Mouse (Mus musculus): ENCODE data around the gene Olfr310. TPM values are rescaled to one million over a fixed set of nuclear protein-coding genes. Genes with fewer than 3 reads are reported as not detected.

Gene Olfr310
- polyA plus RNA-seq (2015; fragmentation: Nextera tagmentation; extraction: Ambion mirVana): not detected in 2 replicates

GRCm38 (mm10) chr7:86277072-86277471 lies at the start of gene Olfr310:
Gene Olfr310 (minus strand): TSS chr7:86277172.
- Histone ChIP-seq H3K4me3 (replicated peaks) (no peak within 1 kb of the TSS), H3K9ac (no peak within 1 kb of the TSS), H3K27ac (no peak within 1 kb of the TSS), H3K4me2 (no peak within 1 kb of the TSS), H3K4me1 (no peaks in the 10 kb centered on the region), H3K9me3 (no peaks in the 10 kb centered on the region), H3K36me3 (no peaks in the 10 kb centered on the region), H3K27me3 (replicated peaks) (no peaks in the 10 kb centered on the region)
- WGBS: 88% methylated on average over 1 of the region's 1 CpGs
- no peak for ATAC-seq (ENCODE audit: insufficient read depth, low FRiP score, low read depth)

GRCm38 (mm10) chr7:86325530-86325929 lies 48.6 kb upstream of the Olfr310 start, which contains the start of gene Olfr308:
Gene Olfr308 (minus strand): TSS chr7:86325630.
- Histone ChIP-seq H3K36me3 (no peaks in the 10 kb centered on the region), H3K4me3 (replicated peaks) (no peak within 1 kb of the TSS), H3K27ac (no peak within 1 kb of the TSS), H3K9ac (no peak within 1 kb of the TSS), H3K27me3 (replicated peaks) (no peaks in the 10 kb centered on the region), H3K4me1 (no peaks in the 10 kb centered on the region), H3K4me2 (no peak within 1 kb of the TSS), H3K9me3 (no peaks in the 10 kb centered on the region)
- ATAC-seq (ENCODE audit: insufficient read depth, low FRiP score, low read depth): no peak

GRCm38 (mm10) chr7:86321323-86321722 lies 44.4 kb upstream of the Olfr310 start:
- 93% methylated on average over 2 of the region's 2 CpGs for WGBS
- Histone ChIP-seq H3K9ac (no peak overlapping the region), H3K27me3 (replicated peaks) (no peaks in the 10 kb centered on the region), H3K9me3 (no peaks in the 10 kb centered on the region), H3K4me2 (no peak overlapping the region), H3K27ac (no peak overlapping the region), H3K4me3 (replicated peaks) (no peak overlapping the region), H3K36me3 (no peaks in the 10 kb centered on the region), H3K4me1 (no peaks in the 10 kb centered on the region)
- no peak for ATAC-seq (ENCODE audit: insufficient read depth, low FRiP score, low read depth)

- Histone ChIP-seq H3K4me3 (replicated peaks) (no peak within 1 kb of the TSS), H3K4me1 (no peaks in the 10 kb centered on the region), H3K9me3 (no peaks in the 10 kb centered on the region), H3K27me3 (replicated peaks) (no peaks in the 10 kb centered on the region), H3K4me2 (no peak within 1 kb of the TSS), H3K9ac (no peak within 1 kb of the TSS), H3K36me3 (no peaks in the 10 kb centered on the region), H3K27ac (no peak within 1 kb of the TSS)
- no peak for ATAC-seq (ENCODE audit: insufficient read depth, low FRiP score, low read depth)
- 67% methylated on average over 2 of the region's 2 CpGs for WGBS
These were observed 36.6 kb upstream of the Olfr310 start, which contains the start of gene Olfr309 for GRCm38 (mm10) chr7:86313608-86314007. Gene Olfr309 (minus strand): TSS chr7:86313708.

GRCm38 (mm10) chr7:86246208-86246607 lies 30.8 kb downstream of the Olfr310 start, which contains the start of gene Vmn2r76:
Gene Vmn2r76 (minus strand): TSS chr7:86246308.
- H3K27ac ChIP-seq: no peak within 1 kb of the TSS
- H3K27me3 ChIP-seq (replicated peaks): no peaks in the 10 kb centered on the region
- no peak within 1 kb of the TSS for H3K4me3 ChIP-seq (replicated peaks)
- WGBS: 65% methylated on average over 1 of the region's 1 CpGs
- no peak within 1 kb of the TSS for H3K9ac ChIP-seq
- no peaks in the 10 kb centered on the region for H3K36me3 ChIP-seq
- no peaks in the 10 kb centered on the region for H3K9me3 ChIP-seq
- no peak for ATAC-seq (ENCODE audit: insufficient read depth, low FRiP score, low read depth)
- H3K4me1 ChIP-seq: no peaks in the 10 kb centered on the region
- H3K4me2 ChIP-seq: no peak within 1 kb of the TSS

Small RNA genes within 50 kb of the gene (microRNA-seq; reads per million reads assigned to microRNA genes)
- gene Gm23192: not detected

Other genes with a start within 250 kb of the Olfr310 start
- not detected in 2 replicates for gene Vmn2r75, start 105.4 kb downstream of the Olfr310 start, polyA plus RNA-seq (2015; fragmentation: Nextera tagmentation; extraction: Ambion mirVana)
- not detected in 2 replicates for gene Vmn2r76, start 30.9 kb downstream of the Olfr310 start, polyA plus RNA-seq (2015; fragmentation: Nextera tagmentation; extraction: Ambion mirVana)
- not detected in 2 replicates for gene Olfr309, start 36.5 kb upstream of the Olfr310 start, polyA plus RNA-seq (2015; fragmentation: Nextera tagmentation; extraction: Ambion mirVana)
- not detected in 2 replicates for gene Olfr308, start 48.5 kb upstream of the Olfr310 start, polyA plus RNA-seq (2015; fragmentation: Nextera tagmentation; extraction: Ambion mirVana)
- not detected in 2 replicates for gene Olfr307, start 60.4 kb upstream of the Olfr310 start, polyA plus RNA-seq (2015; fragmentation: Nextera tagmentation; extraction: Ambion mirVana)
- gene Olfr305, start 89.8 kb upstream of the Olfr310 start, polyA plus RNA-seq (2015; fragmentation: Nextera tagmentation; extraction: Ambion mirVana): not detected in 2 replicates
- not detected in 2 replicates for gene Olfr304, start 109.5 kb upstream of the Olfr310 start, polyA plus RNA-seq (2015; fragmentation: Nextera tagmentation; extraction: Ambion mirVana)
- gene Olfr303, start 120.6 kb upstream of the Olfr310 start, polyA plus RNA-seq (2015; fragmentation: Nextera tagmentation; extraction: Ambion mirVana): not detected in 2 replicates
- not detected in 2 replicates for gene Olfr301, start 126.7 kb upstream of the Olfr310 start, polyA plus RNA-seq (2015; fragmentation: Nextera tagmentation; extraction: Ambion mirVana)
- gene Olfr299, start 182.7 kb upstream of the Olfr310 start, polyA plus RNA-seq (2015; fragmentation: Nextera tagmentation; extraction: Ambion mirVana): not detected in 2 replicates
- gene Olfr298, start 215.3 kb upstream of the Olfr310 start, polyA plus RNA-seq (2015; fragmentation: Nextera tagmentation; extraction: Ambion mirVana): not detected in 2 replicates
- gene Olfr297, start 242.8 kb upstream of the Olfr310 start, polyA plus RNA-seq (2015; fragmentation: Nextera tagmentation; extraction: Ambion mirVana): not detected in 2 replicates

Measured in stomach, embryonic 15.5 days (tissue).